Mouse (Mus musculus): ENCODE data around the gene Olfr1505. TPM values are rescaled to one million over a fixed set of nuclear protein-coding genes. Genes with fewer than 3 reads are reported as not detected.

The Olfr1505 gene
- not detected in 2 replicates for polyA plus RNA-seq (2012; ENCODE audit: low replicate concordance)

GRCm38 (mm10) chr19:13913230-13913629 is at the start of gene Olfr1505:
Gene Olfr1505 (plus strand): TSS chr19:13913530.

GRCm38 (mm10) chr19:13897828-13898227 is 15.5 kb upstream of the Olfr1505 start, which contains the start of gene Olfr1504:
Gene Olfr1504 (minus strand): TSS chr19:13897928.

Other genes starting within 250 kb of the Olfr1505 start
- not detected in 2 replicates for gene Olfr1491, start 216.3 kb upstream of the Olfr1505 start, polyA plus RNA-seq (2012; ENCODE audit: low replicate concordance)
- not detected in 2 replicates for gene Olfr1493-ps1, start 190.3 kb upstream of the Olfr1505 start, polyA plus RNA-seq (2012; ENCODE audit: low replicate concordance)
- not detected in 2 replicates for gene Olfr1494, start 173.8 kb upstream of the Olfr1505 start, polyA plus RNA-seq (2012; ENCODE audit: low replicate concordance)
- not detected in 2 replicates for gene Olfr1495, start 148.9 kb upstream of the Olfr1505 start, polyA plus RNA-seq (2012; ENCODE audit: low replicate concordance)
- not detected in 2 replicates for gene Olfr1496, start 135.7 kb upstream of the Olfr1505 start, polyA plus RNA-seq (2012; ENCODE audit: low replicate concordance)
- not detected in 2 replicates for gene Olfr1497, start 115.3 kb upstream of the Olfr1505 start, polyA plus RNA-seq (2012; ENCODE audit: low replicate concordance)
- gene Olfr1499, start 94.1 kb upstream of the Olfr1505 start, polyA plus RNA-seq (2012; ENCODE audit: low replicate concordance), result not detected in 2 replicates
- gene Olfr1500, start 83.0 kb upstream of the Olfr1505 start, polyA plus RNA-seq (2012; ENCODE audit: low replicate concordance), result not detected in 2 replicates
- not detected in 2 replicates for gene Olfr1501, start 62.8 kb upstream of the Olfr1505 start, polyA plus RNA-seq (2012; ENCODE audit: low replicate concordance)
- not detected in 2 replicates for gene Olfr1502, start 51.7 kb upstream of the Olfr1505 start, polyA plus RNA-seq (2012; ENCODE audit: low replicate concordance)
- not detected in 2 replicates for gene Olfr1504, start 15.6 kb upstream of the Olfr1505 start, polyA plus RNA-seq (2012; ENCODE audit: low replicate concordance)

Data from leukemia stem cell, adult 10-12 weeks (primary cell).